Mouse (Mus musculus) right cerebral cortex, postnatal 25 days (tissue): Measurements from ENCODE around the gene Lbh.

Experiments
- DNase-seq: peaks from one replicate; pipeline ENCODE4 v3.0.0; 2022

Gene Lbh

GRCm38 (mm10) chr17:72918053-72918452, at the start of gene Lbh:
TSS of gene Lbh (plus strand) at chr17:72918305.
- DNase-seq, result peak; percentile 91

DNA sequence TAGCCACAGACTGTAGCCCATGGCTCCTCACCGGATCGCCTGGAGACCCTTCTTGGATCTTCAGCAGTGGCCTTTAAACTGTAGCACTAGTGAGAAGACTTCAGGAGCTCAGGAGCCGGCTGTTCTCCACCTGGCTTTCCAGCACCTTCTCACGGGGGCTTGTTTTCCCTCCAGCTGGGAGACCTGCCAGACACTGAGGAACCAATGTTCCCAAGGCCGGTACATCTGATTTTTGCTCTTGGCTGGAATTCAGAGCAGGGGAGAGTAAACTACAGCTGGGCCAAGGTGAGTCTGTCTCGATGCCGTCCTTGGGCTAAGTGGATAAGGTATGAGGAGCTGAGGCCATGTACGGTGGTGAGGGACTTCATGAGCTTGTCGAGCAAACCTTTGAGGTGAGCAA, 39.1 kb upstream of the Lbh start:
- DNase-seq, result no peak

- no peak for DNase-seq
Observed at GRCm38 (mm10) chr17:72880156-72880555, 37.9 kb upstream of the Lbh start.

GRCm38 (mm10) chr17:72881051-72881450, 37.1 kb upstream of the Lbh start:
- no peak for DNase-seq

DNA sequence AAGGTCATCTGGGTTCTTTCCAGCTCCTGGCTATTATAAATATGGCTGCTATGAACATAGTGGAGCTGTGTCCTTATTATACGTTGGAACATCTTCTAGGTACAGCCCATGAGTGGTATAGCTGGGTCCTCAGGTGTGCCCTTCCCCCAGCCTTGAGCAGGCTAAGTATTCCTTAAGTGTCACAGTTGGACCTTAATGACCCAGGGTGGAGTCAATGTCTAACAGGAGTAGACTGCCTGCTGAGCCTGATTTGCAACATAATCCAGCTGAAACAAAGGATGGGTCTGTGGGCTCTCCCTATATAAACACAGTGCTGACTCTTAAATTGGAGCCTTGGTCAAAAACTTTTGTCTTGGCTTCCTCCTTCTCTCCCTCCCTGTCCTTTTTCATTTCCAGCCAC, 36.3 kb upstream of the Lbh start:
- no peak for DNase-seq

DNA sequence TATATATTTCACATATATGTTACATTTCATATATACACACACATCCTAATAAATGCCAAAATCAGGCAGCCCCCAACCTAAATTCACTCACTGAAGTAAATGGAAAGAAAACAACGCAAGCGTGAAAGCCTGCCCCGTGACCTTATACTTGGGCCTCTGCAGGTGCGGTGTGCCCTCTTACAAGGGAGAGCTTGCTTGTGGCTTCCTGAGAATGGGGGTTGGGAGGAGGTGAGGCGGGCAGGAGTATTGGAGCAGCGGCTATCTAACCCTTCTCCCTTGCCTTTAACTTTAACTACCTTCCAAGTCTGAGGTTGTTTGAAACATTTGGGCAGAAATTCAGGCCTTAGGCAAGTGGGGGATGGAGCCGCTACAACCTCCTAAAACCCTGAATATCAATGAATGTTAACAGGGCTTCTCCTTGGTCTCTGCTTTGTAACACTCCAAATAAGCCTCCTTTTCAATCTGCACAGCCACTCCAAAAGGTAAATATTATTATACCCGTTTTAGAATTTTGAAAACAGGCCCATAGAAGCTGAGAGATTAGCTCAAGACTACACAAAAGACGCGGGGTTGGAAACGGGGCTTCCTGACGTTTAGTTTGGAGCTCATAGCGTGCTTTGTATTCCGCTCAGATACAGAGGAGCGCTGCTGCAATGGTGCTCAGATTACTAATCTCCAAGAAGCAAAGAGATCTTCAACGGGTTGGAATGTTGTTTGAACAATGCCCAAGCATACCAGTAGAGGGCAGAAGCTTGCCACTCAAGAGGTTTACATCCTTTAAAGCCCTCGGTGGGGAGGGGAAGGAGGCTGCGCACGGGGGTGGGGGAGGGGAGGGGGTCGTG, 28.3 kb upstream of the Lbh start:
- peak; percentile 65 for DNase-seq

GRCm38 (mm10) chr17:72890398-72890898, 27.7 kb upstream of the Lbh start:
- no peak for DNase-seq

DNA sequence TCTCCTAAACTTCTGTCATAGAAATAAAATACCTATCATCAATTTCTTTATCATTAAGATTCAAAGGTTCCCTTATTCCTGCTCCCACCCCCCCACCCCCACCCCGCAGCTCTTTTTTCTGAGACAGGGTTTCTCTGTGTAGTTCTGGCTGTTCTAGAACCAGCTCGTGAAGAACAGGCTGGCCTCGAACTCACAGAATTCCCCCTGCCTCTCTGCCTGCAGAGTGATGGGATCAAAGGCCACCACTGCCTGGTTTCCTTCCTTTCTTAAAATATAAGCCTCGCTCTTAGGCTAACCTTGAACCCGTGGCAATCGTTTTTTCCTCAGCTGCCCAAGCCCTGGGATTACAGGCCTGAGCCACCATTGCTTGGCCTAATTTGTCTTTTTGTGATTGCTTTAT, 26.5 kb upstream of the Lbh start:
- no peak for DNase-seq

DNA sequence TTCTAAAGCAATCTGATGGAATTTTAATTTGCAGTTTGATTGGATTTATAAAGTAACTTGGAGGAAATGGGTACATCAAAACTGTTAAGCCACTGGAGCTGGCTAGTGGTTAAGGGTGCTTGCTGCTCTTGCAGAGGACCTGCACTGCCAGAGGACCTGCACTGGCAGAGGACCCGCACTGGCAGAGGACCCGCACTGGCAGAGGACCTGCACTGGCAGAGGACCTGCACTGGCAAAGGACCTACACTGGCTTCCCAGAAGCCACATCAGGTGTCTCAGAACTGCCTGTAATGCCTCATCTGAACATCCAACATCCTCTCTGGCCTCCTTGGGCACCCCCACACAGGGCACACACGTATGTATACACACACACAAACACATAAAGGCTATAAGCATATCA, 22.6 kb upstream of the Lbh start:
- DNase-seq, result no peak

DNA sequence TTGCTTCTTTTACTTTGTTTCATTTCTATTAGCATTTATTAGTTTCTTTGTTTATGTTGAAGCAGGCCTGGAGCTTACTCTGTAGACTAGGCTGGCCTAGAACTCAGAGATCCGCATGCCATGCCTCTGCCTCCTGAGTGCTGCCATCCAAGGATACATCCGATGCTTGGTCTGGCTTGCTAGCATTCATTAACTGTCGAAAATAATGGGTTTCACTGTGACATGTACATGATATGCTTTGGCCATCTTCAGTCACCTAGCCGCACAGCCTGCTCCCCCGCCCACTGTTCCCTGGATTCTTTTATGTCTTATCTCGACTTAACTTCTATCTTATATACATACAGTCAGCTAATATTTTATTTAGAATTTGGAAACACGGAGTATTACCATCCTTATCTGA, 21.0 kb upstream of the Lbh start:
- DNase-seq, result no peak

GRCm38 (mm10) chr17:72897961-72898360, 20.1 kb upstream of the Lbh start:
- DNase-seq, result no peak

DNA sequence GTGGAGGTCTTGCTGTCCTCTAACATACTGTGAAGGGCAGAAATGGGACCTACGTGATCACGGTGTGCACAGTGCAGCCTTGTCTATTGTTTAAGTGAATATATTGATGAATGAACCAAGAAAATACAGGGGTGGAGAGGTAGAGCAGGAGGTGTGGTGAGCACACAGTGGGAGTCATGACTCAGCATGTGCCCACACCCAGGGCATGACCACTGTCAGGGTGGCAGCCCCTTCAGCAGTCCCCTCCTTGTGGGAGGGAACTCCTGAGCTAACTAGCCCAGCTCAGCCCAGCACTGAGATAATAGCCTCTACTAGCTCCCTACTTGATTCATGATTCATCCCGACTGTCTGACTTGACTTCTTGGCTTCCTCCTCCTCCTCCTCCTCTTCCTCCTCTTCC, 19.3 kb upstream of the Lbh start:
- no peak for DNase-seq

GRCm38 (mm10) chr17:72901021-72901420, 17.1 kb upstream of the Lbh start:
- no peak for DNase-seq

- DNase-seq, result no peak
Observed at GRCm38 (mm10) chr17:72901705-72902104, 16.4 kb upstream of the Lbh start.

GRCm38 (mm10) chr17:72903321-72903720, 14.8 kb upstream of the Lbh start:
- DNase-seq, result no peak

DNA sequence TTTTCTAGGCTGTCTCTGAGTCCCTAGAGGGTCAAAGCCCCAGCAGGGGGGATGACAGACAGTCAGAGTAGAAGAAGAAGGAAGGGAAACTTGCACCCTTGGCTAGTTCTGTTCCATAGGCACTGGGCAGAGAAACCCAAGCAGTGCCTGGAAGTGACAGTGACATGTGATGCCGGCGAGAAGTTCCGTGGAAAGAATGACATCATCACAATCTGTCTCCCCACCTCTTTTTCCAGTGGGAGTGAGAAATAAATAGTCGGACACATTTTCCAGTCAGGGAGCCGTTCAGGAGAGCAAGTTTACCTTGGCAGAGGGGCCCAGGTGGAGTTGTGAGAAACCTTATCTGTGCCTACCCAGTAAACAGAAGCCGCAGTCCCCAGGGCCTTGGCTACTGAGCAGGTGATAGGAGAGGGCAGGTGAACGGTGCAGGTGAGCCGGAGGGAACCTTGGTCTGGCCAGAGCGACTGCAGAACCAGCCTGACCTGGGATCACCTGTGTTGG, 14.1 kb upstream of the Lbh start:
- DNase-seq, result no peak

DNA sequence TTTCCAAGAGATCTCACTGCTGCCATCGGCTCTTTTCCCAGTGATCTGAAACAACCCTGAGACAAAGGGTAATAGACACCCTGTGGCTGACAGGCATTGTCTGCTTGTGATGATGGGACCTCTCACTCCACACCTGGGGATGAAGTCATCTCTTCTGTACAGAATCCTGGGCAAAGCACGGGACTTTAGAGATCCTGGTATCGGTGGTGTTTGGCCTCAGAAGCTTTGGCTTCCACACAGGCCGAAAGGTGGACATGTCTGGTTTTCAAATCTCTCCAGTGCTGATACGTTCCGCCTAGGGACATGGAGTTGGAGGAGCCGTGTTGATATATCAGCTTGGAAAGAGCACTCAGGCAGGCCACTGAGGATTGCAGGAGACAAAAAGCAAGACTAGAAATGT, 13.2 kb upstream of the Lbh start:
- no peak for DNase-seq

- DNase-seq, result no peak
Observed at GRCm38 (mm10) chr17:72906231-72906896, 11.7 kb upstream of the Lbh start.

GRCm38 (mm10) chr17:72907211-72907610, 10.9 kb upstream of the Lbh start:
- DNase-seq, result no peak

DNA sequence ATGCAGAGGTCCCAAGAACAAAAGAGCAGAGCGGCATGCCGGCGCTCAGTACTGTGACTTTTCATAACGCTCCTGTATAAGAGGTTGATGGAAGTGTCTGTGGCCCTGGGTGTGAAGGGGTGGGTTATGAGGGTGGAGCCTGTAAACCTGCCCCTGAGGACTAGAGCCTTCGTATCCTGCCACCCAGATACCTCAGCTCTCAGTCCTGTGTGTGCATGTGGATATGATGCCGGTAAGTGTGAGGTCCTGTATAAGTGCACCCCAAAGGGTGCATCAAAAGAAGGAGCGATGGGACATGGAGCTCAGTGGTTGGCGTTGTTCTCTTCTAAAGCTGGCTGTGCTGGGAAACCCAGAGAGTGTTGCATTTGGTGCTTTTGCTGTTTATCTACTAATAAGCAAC, 10.3 kb upstream of the Lbh start:
- no peak for DNase-seq

DNA sequence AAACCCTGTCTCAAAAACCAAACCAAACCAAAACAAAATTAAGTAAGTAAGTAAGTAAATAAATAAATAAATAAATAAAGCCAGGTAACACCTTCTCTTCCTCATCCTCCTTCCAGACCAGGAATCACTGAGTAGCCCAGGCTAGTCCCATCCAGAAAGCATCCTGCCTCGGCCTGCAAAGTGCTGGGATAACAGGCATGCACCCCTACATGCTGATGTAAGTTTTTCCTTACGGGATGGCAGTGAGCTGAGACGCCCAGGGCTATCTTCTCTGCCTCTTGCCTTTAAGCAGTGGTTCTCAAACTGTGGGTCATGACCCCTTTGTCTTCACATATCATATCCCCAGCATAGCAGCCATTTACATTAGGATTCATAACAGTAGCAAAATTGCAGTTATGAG, 9.5 kb upstream of the Lbh start:
- DNase-seq, result no peak

DNA sequence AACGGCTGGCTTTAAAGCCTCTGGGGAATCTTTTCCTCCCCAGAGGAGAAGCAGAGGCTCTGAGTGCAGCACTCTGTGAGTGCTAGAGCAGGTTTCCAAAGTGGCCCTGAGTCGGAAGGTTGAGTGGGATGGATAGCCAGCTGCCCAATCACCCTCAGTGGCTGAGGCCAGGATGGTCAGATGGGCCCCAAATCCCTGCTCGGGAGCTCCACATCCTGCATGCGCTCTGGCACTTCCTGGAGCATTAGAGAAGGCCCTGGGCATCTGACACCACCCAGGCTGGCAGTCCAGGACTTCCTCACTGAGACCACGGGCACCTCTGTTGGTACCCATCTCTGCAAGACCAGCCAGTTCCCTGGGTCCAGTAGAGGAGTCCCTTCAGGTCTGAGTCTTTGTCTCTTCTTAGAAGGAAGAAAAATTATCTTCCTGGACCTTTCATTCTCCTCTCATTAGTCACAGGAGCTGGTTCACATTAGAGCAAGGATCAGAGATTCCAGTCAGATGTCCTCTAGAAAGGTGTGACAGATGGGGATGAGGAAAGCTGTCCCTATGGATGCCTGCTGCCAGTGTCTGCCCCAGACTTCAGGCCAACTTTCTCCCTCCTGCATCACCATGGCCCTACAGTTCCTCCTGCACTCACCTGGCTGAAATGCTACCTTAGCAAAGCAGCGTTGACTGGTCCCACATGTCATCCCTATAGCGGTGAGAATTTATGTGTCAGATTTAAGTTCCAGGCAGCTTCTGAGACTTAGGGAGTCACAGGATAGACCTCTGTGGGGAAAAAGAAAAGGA, 8.8 kb upstream of the Lbh start:
- DNase-seq, result no peak

DNA sequence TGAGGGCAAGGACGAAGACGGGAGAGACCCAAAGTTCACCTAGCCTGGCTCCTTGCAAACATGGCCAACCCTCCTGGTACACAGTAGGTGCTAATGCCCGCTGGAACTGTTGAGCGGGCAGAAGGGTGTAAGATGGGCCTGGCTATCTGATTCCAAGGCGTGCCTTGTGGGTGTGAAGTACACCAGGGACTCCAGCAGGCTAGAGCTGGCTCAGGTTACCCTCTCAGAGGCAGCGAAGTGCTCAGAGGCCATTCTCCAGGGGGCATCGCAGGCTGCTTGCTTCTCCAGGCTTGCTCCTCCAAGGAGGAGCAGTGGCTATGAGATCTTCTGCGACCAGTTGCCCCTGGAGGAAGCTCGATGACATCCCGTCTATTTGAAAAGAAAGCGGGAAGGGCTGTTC, 6.8 kb upstream of the Lbh start:
- DNase-seq, result no peak
